Mouse (Mus musculus): ENCODE measurements around the gene Retreg1.

DNA sequence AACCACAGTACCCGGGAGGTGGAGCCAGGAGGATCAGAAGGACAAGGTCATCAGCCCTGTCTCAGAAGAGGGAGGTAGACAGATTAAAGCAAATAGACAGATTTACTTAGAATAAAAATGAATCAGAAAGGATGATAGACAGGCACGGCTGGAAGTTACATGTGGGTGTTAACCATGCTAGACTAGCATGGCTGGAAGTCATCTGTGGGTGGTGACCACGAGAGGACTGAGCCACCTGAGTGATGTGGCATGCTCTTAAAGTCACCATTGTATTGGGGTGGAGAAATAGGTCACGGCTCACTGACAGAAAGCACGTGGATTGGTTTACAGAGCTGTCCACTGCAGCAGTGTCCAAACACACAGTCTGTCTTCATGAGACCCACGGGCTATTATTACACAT lies 36.2 kb downstream of the Retreg1 start:
- TF ChIP-seq POLR2A (IDR thresholded peaks at IDR 0.05; ENCODE audit: extremely low read depth, insufficient read depth, low read length) (no peak), CTCF (IDR thresholded peaks at IDR 0.05; ENCODE audit: extremely low read depth, insufficient read depth, low read length) (no peak)

Measured in cortical plate, adult 2 months (tissue).